9 mouse cellular contexts compared by ENCODE assay signal in genomic region chr10:81377362-81377664, GRCm38 (mm10). TPM values are rescaled to one million over a fixed set of nuclear protein-coding genes. Genes with fewer than 3 reads are reported as not detected.
DNase-seq lines count a peak whose midpoint lies in the region; ATAC-seq and TF ChIP-seq lines count a peak whose summit lies in the region.
"Had no signal": no experiment of that assay in that cellular context is flagged by ENCODE, and none has a peak within 500 bp of the region (broad histone marks: within the 10 kb centered on the region; RNA-seq: fewer than 3 reads in every experiment).

No protein-coding gene starts in this region.

- no peaks in the 10 kb centered on the region for H3K27me3 ChIP-seq in thymus, adult 2 months (ENCODE audit: control insufficient read depth, insufficient read depth, low read length)
- H3K27me3 ChIP-seq in liver, embryonic 12.5 days (replicated peaks): no peaks in the 10 kb centered on the region
- H3K27me3 ChIP-seq in stomach, postnatal 0 days (ENCODE audit: control insufficient read depth, insufficient read depth, low read length): no peaks in the 10 kb centered on the region

- intact Hi-C loops in gastrocnemius, adult 2 months (cut with DNase I): loop anchor here (10.0 kb wide), 1 partner anchor 167 kb away; the partner anchor contains the start of gene Gna11

- peak overlapping the region; percentile 98 for H3K9ac ChIP-seq in liver, embryonic 12.5 days
- peak overlapping the region; percentile 91 for H3K9ac ChIP-seq in stomach, postnatal 0 days (ENCODE audit: low read length)

- peak overlapping the region; percentile 79 for H3K4me2 ChIP-seq in liver, embryonic 12.5 days
- H3K4me2 ChIP-seq in stomach, postnatal 0 days (replicated peaks; ENCODE audit: low read depth): peak overlapping the region; percentile 84

- H3K4me3 ChIP-seq in gastrocnemius, adult 2 months: peak overlapping the region; percentile 99
- H3K4me3 ChIP-seq in thymus, adult 2 months (ENCODE audit: control insufficient read depth, insufficient read depth, low read length): peak overlapping the region; percentile 73; the same call in 1 of the 2 replicates
- H3K4me3 ChIP-seq in liver, embryonic 12.5 days: peak overlapping the region; percentile 90
- H3K4me3 ChIP-seq in stomach, postnatal 0 days (ENCODE audit: low read depth, low read length): peak overlapping the region; percentile 86

- 3% methylated on average over 2 of the region's 2 CpGs for WGBS in thymus, adult 2 months
- whole genome bisulfite sequencing in liver, embryonic 12.5 days (ENCODE audit: insufficient replicate concordance): 54% methylated on average over 2 of the region's 2 CpGs
- WGBS in stomach, postnatal 0 days: 32% methylated on average over 2 of the region's 2 CpGs

- no peak for TF ChIP-seq EP300 in stomach, postnatal 0 days (optimal IDR thresholded peaks at IDR 0.05)

- H3K36me3 ChIP-seq in thymus, adult 2 months (ENCODE audit: control insufficient read depth, insufficient read depth, low read length): no peaks in the 10 kb centered on the region
- peaks cover 41% of the 10 kb centered on the region for H3K36me3 ChIP-seq in liver, embryonic 12.5 days
- peaks cover 5% of the 10 kb centered on the region; the same call in 1 of the 2 replicates for H3K36me3 ChIP-seq in stomach, postnatal 0 days (ENCODE audit: control insufficient read depth, insufficient read depth, low read length)

- no peaks in the 10 kb centered on the region for H3K9me3 ChIP-seq in liver, embryonic 12.5 days (replicated peaks)
- no peaks in the 10 kb centered on the region for H3K9me3 ChIP-seq in stomach, postnatal 0 days (ENCODE audit: control insufficient read depth, low read length)

- DNase-seq in gastrocnemius, adult 2 months: no peak
- no peak for DNase-seq in gastrocnemius, adult 18-20 months (ENCODE audit: low spot score)
- DNase-seq in thymus, adult 2 months: no peak
- no peak for DNase-seq in thymus, postnatal 14 days
- DNase-seq in stomach, postnatal 0 days (ENCODE audit: low spot score): no peak
- DNase-seq in natural killer cell, adult 2 months (ENCODE audit: low spot score in 2 of 2): no peak
- no peak for DNase-seq in thymus, postnatal 25 days

- no peak for TF ChIP-seq POLR2A in thymus, adult 2 months (IDR thresholded peaks at IDR 0.05; ENCODE audit: control insufficient read depth, extremely low read depth, insufficient read depth, low read length, poor library complexity)

- no peak for TF ChIP-seq CTCF in gastrocnemius, adult 2 months (IDR thresholded peaks at IDR 0.05)
- no peak for TF ChIP-seq CTCF in thymus, adult 2 months (IDR thresholded peaks at IDR 0.05; ENCODE audit: borderline replicate concordance, control insufficient read depth, extremely low read depth, insufficient read depth, low read length, poor library complexity)
- TF ChIP-seq CTCF in stomach, postnatal 0 days (IDR thresholded peaks at IDR 0.05; ENCODE audit: low read depth): no peak

- H3K4me1 ChIP-seq in thymus, adult 2 months (replicated peaks; ENCODE audit: control insufficient read depth, insufficient read depth, low read length): peaks cover 25% of the 10 kb centered on the region
- H3K4me1 ChIP-seq in liver, embryonic 12.5 days: peaks cover 81% of the 10 kb centered on the region
- H3K4me1 ChIP-seq in stomach, postnatal 0 days (replicated peaks; ENCODE audit: control insufficient read depth, insufficient read depth): peaks cover 13% of the 10 kb centered on the region

- no peak for ATAC-seq in liver, embryonic 12.5 days
- no peak for ATAC-seq in stomach, postnatal 0 days (ENCODE audit: low FRiP score, low TSS enrichment)

- H3K27ac ChIP-seq in gastrocnemius, adult 2 months: peak overlapping the region; percentile 94
- no peak overlapping the region for H3K27ac ChIP-seq in thymus, adult 2 months (ENCODE audit: control insufficient read depth, insufficient read depth, low read length)
- H3K27ac ChIP-seq in liver, embryonic 12.5 days: peak overlapping the region; percentile 92
- H3K27ac ChIP-seq in stomach, postnatal 0 days (replicated peaks): peak overlapping the region; percentile 77

RNA-seq across cellular contexts. Expression of gene Fzr1, which starts 1.0 kb away (rescaled TPM):
- total RNA-seq in gastrocnemius, adult 2 months (2021): 10 to 100 TPM; 14.0 to 18.8 TPM
- total RNA-seq in gastrocnemius, adult 18-20 months (2021): 10 to 100 TPM; 15.3 to 15.4 TPM
- polyA plus RNA-seq in thymus, adult 2 months (2012; rRNA removed): 181 and 201 TPM in 2 replicates
- polyA plus RNA-seq in liver, embryonic 12.5 days (2016; fragmentation: Nextera tagmentation; extraction: Ambion mirVana): 93.8 and 100 TPM in 2 replicates
- polyA plus RNA-seq in stomach, postnatal 0 days (2015; fragmentation: Nextera tagmentation; extraction: Ambion mirVana): 51.4 and 51.6 TPM in 2 replicates

RNA-seq across cellular contexts. Expression of gene Dohh, which starts 6.9 kb away (rescaled TPM):
- 10 to 100 TPM; 38.1 to 39.8 TPM for total RNA-seq in gastrocnemius, adult 2 months (2021)
- total RNA-seq in gastrocnemius, adult 18-20 months (2021): 10 to 100 TPM; 41.1 to 44.1 TPM
- polyA plus RNA-seq in thymus, adult 2 months (2012; rRNA removed): 119 and 123 TPM in 2 replicates
- 70.0 and 74.5 TPM in 2 replicates for polyA plus RNA-seq in liver, embryonic 12.5 days (2016; fragmentation: Nextera tagmentation; extraction: Ambion mirVana)
- 59.4 and 63.0 TPM in 2 replicates for polyA plus RNA-seq in stomach, postnatal 0 days (2015; fragmentation: Nextera tagmentation; extraction: Ambion mirVana)

RNA-seq across cellular contexts. Expression of gene Gm48551, which starts 7.0 kb away (rescaled TPM):
- 1 to 10 TPM in 1 of 2 experiments, under 1 TPM in 1; 0.87 to 2.8 TPM for total RNA-seq in gastrocnemius, adult 2 months (2021)
- under 1 TPM; 0.57 to 0.97 TPM for total RNA-seq in gastrocnemius, adult 18-20 months (2021)
- polyA plus RNA-seq in thymus, adult 2 months (2012; rRNA removed): 4.1 and 5.3 TPM in 2 replicates
- 0.68 and 1.2 TPM in 2 replicates for polyA plus RNA-seq in liver, embryonic 12.5 days (2016; fragmentation: Nextera tagmentation; extraction: Ambion mirVana)
- 1.1 and 1.4 TPM in 2 replicates for polyA plus RNA-seq in stomach, postnatal 0 days (2015; fragmentation: Nextera tagmentation; extraction: Ambion mirVana)

RNA-seq across cellular contexts. Expression of gene Gm48552, which starts 11.5 kb away (rescaled TPM):
- 1 to 10 TPM in 1 of 2 experiments, under 1 TPM in 1; 0.84 to 1.0 TPM for total RNA-seq in gastrocnemius, adult 2 months (2021)
- under 1 TPM in 1 of 2 experiments, not detected in 1; 0.34 TPM for total RNA-seq in gastrocnemius, adult 18-20 months (2021)
- polyA plus RNA-seq in thymus, adult 2 months (2012; rRNA removed): 7.5 and 8.4 TPM in 2 replicates
- 0.71 and 0.98 TPM in 2 replicates for polyA plus RNA-seq in liver, embryonic 12.5 days (2016; fragmentation: Nextera tagmentation; extraction: Ambion mirVana)
- polyA plus RNA-seq in stomach, postnatal 0 days (2015; fragmentation: Nextera tagmentation; extraction: Ambion mirVana): 0.29 and 0.36 TPM in 2 replicates
- total RNA-seq: common myeloid progenitor, adult 5-6 weeks had no signal

RNA-seq across cellular contexts. Expression of gene 4930404N11Rik, which starts 11.7 kb away (rescaled TPM):
- 1 to 10 TPM in 1 of 2 experiments, under 1 TPM in 1; 0.89 to 1.2 TPM for total RNA-seq in gastrocnemius, adult 2 months (2021)
- total RNA-seq in gastrocnemius, adult 18-20 months (2021): under 1 TPM; 0.23 to 0.66 TPM
- polyA plus RNA-seq in thymus, adult 2 months (2012; rRNA removed): 12.7 TPM in 2 replicates
- polyA plus RNA-seq in liver, embryonic 12.5 days (2016; fragmentation: Nextera tagmentation; extraction: Ambion mirVana): 1.4 TPM in 2 replicates
- polyA plus RNA-seq in stomach, postnatal 0 days (2015; fragmentation: Nextera tagmentation; extraction: Ambion mirVana): 16.5 and 17.5 TPM in 2 replicates
